Mouse (Mus musculus) thymus, adult 2 months (tissue): ENCODE data around the gene Gopc.

Experiments
- CTCF ChIP-seq: fragments of 200-500 bp; IDR thresholded peaks from 2 replicates; pipeline ENCODE4 v1.5.1; 2012; ENCODE audit warnings: mild to moderate bottlenecking, control low read depth, low read length, moderate library complexity, borderline replicate concordance; ENCODE audit not compliant: control insufficient read depth, poor library complexity, insufficient read depth; ENCODE audit errors: extremely low read depth
- POLR2A ChIP-seq: fragments of 200-500 bp; IDR thresholded peaks from 2 replicates; pipeline ENCODE4 v1.6.1; 2012; ENCODE audit warnings: mild to moderate bottlenecking, low read length, control low read depth, moderate library complexity; ENCODE audit not compliant: control insufficient read depth, poor library complexity, insufficient read depth; ENCODE audit errors: extremely low read depth

- TF ChIP-seq CTCF = no peak
- no peak for TF ChIP-seq POLR2A
Observed at GRCm38 (mm10) chr10:52396647-52397046, 14.7 kb upstream of the Gopc start.
